Mouse (Mus musculus) CH12.LX (cell line): ENCODE data around the gene Me1.

Source experiments
- CTCF ChIP-seq, 2 experiments: IDR thresholded peaks in 1 of 2; conservative IDR thresholded peaks in 1 of 2; 2 replicates each; pipeline ENCODE4 v1.5.1; 2011 to 2012; ENCODE audit warnings: low read depth in 2 of 2, low read length in 2 of 2, improper control_type of control experiment in 1 of 2, inconsistent platforms in 1 of 2, mild to moderate bottlenecking in 1 of 2, moderate library complexity in 1 of 2
- ELF1 ChIP-seq: IDR thresholded peaks from 2 replicates; pipeline ENCODE4 v1.6.1; 2014; ENCODE audit warnings: low read depth, mild to moderate bottlenecking, inconsistent platforms, low read length, improper control_type of control experiment
- EP300 ChIP-seq: IDR thresholded peaks from 2 replicates; pipeline ENCODE4 v1.6.1; 2011; ENCODE audit warnings: low read length, improper control_type of control experiment
- KAT2A ChIP-seq: IDR thresholded peaks from 2 replicates; pipeline ENCODE4 v1.6.1; 2012; ENCODE audit warnings: low read length, improper control_type of control experiment, inconsistent platforms; ENCODE audit not compliant: insufficient replicate concordance
- MAX ChIP-seq: IDR thresholded peaks from 2 replicates; pipeline ENCODE4 v1.6.1; 2011; ENCODE audit warnings: low read length, improper control_type of control experiment
- MYC ChIP-seq: IDR thresholded peaks from 2 replicates; pipeline ENCODE4 v1.6.1; 2011; ENCODE audit warnings: low read depth, mild to moderate bottlenecking, improper control_type of control experiment, low read length
- POLR2AphosphoS2 ChIP-seq: IDR thresholded peaks from 2 replicates; pipeline ENCODE4 v1.6.1; 2011; ENCODE audit warnings: low read depth, low read length, improper control_type of control experiment
- TCF12 ChIP-seq: IDR thresholded peaks from 2 replicates; pipeline ENCODE4 v1.6.1; 2014; ENCODE audit warnings: low read depth, mild to moderate bottlenecking, inconsistent platforms, low read length, improper control_type of control experiment
- USF1 ChIP-seq: IDR thresholded peaks from 2 replicates; pipeline ENCODE4 v1.6.1; 2014; ENCODE audit warnings: low read depth, mild to moderate bottlenecking, inconsistent platforms, low read length, improper control_type of control experiment
- ZNF384 ChIP-seq: IDR thresholded peaks from 2 replicates; pipeline ENCODE4 v1.6.1; 2012; ENCODE audit warnings: low read depth, low read length, improper control_type of control experiment, inconsistent platforms

GRCm38 (mm10) chr9:86569314-86569910 is 126.3 kb downstream of the Me1 start:
- TF ChIP-seq ZNF384 (no peak), KAT2A (no peak), MYC (no peak), USF1 (no peak), EP300 (no peak), POLR2AphosphoS2 (no peak), MAX (no peak), CTCF (conservative IDR thresholded peaks at IDR 0.05 in 1 of 2, IDR thresholded peaks at IDR 0.05 in 1 of 2; ENCODE audit: low read depth in 2 of 2, low read length in 2 of 2) (no peak), ELF1 (no peak), TCF12 (no peak)
